Mouse (Mus musculus) c-Kit-positive CD71-negative TER-119-negative erythroid progenitor cells, embryonic 14.5 days (primary cell): ENCODE data around the gene Gh.

Experiments used
- DNase-seq: peaks from one replicate; pipeline ENCODE4 v3.0.0-alpha.2; 2013; ENCODE audit warnings: low read depth

Gh gene

GRCm38 (mm10) chr11:106269060-106269431, 32.6 kb downstream of the Gh start:
- peak; percentile 30 for DNase-seq

GRCm38 (mm10) chr11:106268326-106269059, 33.2 kb downstream of the Gh start:
- DNase-seq = no peak

- DNase-seq = no peak
Observed at GRCm38 (mm10) chr11:106267871-106268270, 33.8 kb downstream of the Gh start.

- no peak for DNase-seq
Observed at GRCm38 (mm10) chr11:106267311-106267852, 34.3 kb downstream of the Gh start.

- DNase-seq = no peak
Observed at GRCm38 (mm10) chr11:106266431-106266830, 35.2 kb downstream of the Gh start.

GRCm38 (mm10) chr11:106265570-106265969, 36.1 kb downstream of the Gh start:
- DNase-seq = no peak

GRCm38 (mm10) chr11:106264988-106265387, 36.7 kb downstream of the Gh start:
- DNase-seq = no peak

- no peak for DNase-seq
Observed at GRCm38 (mm10) chr11:106263963-106264362, 37.7 kb downstream of the Gh start.

GRCm38 (mm10) chr11:106260826-106261450, 40.7 kb downstream of the Gh start:
- no peak for DNase-seq

GRCm38 (mm10) chr11:106256775-106257174, 44.9 kb downstream of the Gh start:
- no peak for DNase-seq

GRCm38 (mm10) chr11:106255685-106256451, 45.8 kb downstream of the Gh start, which contains the start of the genes Ftsj3 and Psmc5:
Gene Ftsj3, minus strand, starts transcription at chr11:106256079.
Gene Psmc5, plus strand, starts transcription at chr11:106256154.
- peak; percentile 96 for DNase-seq

- DNase-seq = peak; percentile 12
Observed at GRCm38 (mm10) chr11:106255174-106255573, 46.5 kb downstream of the Gh start.

GRCm38 (mm10) chr11:106254767-106255166, 46.9 kb downstream of the Gh start:
- no peak for DNase-seq
